Mouse (Mus musculus) bone marrow macrophage, adult 2 months (primary cell): ENCODE data around the gene Dnajb8. TPM values are rescaled to one million over a fixed set of nuclear protein-coding genes. Genes with fewer than 3 reads are reported as not detected.

Source experiments
- H3K27ac ChIP-seq: 2 replicates; pipeline ENCODE4 v1.5.1; 2012; ENCODE audit warnings: low read depth, low read length; ENCODE audit not compliant: insufficient read depth
- H3K4me1 ChIP-seq: 2 replicates; pipeline ENCODE4 v1.6.1; 2012; ENCODE audit warnings: low read length; ENCODE audit not compliant: control insufficient read depth, insufficient read depth
- H3K4me3 ChIP-seq: 2 replicates; pipeline ENCODE4 v1.5.1; 2012; ENCODE audit warnings: mild to moderate bottlenecking, low read length, moderate library complexity; ENCODE audit not compliant: insufficient read depth
- CTCF ChIP-seq: IDR thresholded peaks from 2 replicates; pipeline ENCODE4 v1.5.1; 2012; ENCODE audit warnings: low read depth, mild to moderate bottlenecking, low read length, moderate library complexity
- POLR2A ChIP-seq: IDR thresholded peaks from 2 replicates; pipeline ENCODE4 v1.6.1; 2012; ENCODE audit warnings: mild to moderate bottlenecking, low read depth, low read length, borderline replicate concordance
- polyA plus RNA-seq: library from polyadenylated mRNA; stranded (reverse); fragments of >200 nt; gene quantifications from 2 replicates; pipeline ENCODE4 v1.2.4, GENCODE M21; 2012; ENCODE audit not compliant: missing spikeins, insufficient read depth, insufficient read length

The Dnajb8 gene
- polyA plus RNA-seq, 1 experiment, result not detected

DNA sequence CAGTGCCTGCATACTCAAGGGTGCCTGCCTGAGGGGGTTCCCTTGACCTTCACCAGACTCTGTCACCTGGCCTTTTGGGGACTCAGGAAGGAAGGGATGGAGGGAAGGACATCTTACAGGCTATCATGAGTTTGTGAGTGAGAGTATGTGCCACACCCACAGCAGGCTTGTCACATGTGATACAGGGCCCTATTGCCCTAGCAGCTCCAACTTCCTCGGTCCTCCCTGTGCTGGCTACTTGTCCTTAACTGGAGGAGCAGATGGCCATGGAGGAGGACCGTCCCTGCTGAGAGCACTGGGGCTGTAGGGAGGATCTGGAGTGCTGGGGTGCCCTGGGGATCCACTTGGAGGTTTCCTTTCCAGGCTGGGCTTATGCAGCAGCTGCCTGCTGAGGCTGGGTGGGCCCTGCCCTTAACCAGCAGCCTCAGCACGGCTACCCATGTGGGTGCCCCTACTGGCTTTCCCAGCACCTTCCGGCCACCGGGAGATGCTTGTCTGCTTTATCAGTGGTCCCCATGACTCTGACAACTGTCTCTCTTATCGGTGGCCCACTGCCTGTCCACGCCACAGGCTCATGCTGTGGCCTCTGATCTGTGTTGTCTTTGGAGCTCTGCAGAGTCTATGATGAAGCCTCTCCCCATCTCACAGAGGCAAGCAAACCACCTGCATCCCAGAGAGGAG is 29.9 kb downstream of the Dnajb8 start:
- Histone ChIP-seq H3K27ac (no peak overlapping the region), H3K4me3 (no peak overlapping the region), H3K4me1 (no peaks in the 10 kb centered on the region)
- TF ChIP-seq CTCF, result no peak
- no peak for TF ChIP-seq POLR2A

GRCm38 (mm10) chr6:88254082-88254481 is 32.0 kb downstream of the Dnajb8 start:
- no peak for TF ChIP-seq POLR2A
- TF ChIP-seq CTCF, result no peak
- no peak overlapping the region for H3K27ac ChIP-seq
- H3K4me1 ChIP-seq, result no peaks in the 10 kb centered on the region
- no peak overlapping the region for H3K4me3 ChIP-seq

- Histone ChIP-seq H3K4me3 (no peak overlapping the region), H3K4me1 (no peaks in the 10 kb centered on the region), H3K27ac (no peak overlapping the region)
- TF ChIP-seq POLR2A (no peak), CTCF (no peak)
Observed at GRCm38 (mm10) chr6:88255435-88255834, 33.4 kb downstream of the Dnajb8 start.

DNA sequence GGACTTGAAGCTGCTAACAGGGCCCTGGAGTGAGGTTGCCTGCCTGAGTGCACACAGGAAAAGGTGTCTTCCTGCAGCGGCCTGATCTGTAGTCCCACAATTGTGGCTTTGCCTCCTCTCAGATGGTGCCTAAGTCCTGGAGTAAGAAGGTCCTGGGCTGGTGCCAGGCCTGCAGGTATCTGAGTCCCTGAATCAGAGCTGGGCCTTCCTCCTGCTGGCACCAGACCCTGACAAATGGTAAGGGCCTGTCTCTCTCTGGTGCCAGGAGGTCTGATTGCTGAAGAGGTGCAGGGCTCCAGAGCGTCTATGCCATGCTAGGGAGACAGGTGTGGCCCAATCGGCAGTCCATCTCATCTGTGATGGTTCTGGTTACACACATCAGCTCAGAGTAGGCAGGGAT is 37.6 kb downstream of the Dnajb8 start:
- TF ChIP-seq POLR2A, result no peak
- TF ChIP-seq CTCF, result no peak
- H3K4me3 ChIP-seq, result no peak overlapping the region
- H3K27ac ChIP-seq, result no peak overlapping the region
- no peaks in the 10 kb centered on the region for H3K4me1 ChIP-seq

- TF ChIP-seq CTCF, result no peak
- peaks cover 7% of the 10 kb centered on the region; the same call in 1 of the 2 replicates for H3K4me1 ChIP-seq
- no peak overlapping the region for H3K4me3 ChIP-seq
- H3K27ac ChIP-seq, result no peak overlapping the region
Observed at GRCm38 (mm10) chr6:88260645-88261044, 38.6 kb downstream of the Dnajb8 start.

DNA sequence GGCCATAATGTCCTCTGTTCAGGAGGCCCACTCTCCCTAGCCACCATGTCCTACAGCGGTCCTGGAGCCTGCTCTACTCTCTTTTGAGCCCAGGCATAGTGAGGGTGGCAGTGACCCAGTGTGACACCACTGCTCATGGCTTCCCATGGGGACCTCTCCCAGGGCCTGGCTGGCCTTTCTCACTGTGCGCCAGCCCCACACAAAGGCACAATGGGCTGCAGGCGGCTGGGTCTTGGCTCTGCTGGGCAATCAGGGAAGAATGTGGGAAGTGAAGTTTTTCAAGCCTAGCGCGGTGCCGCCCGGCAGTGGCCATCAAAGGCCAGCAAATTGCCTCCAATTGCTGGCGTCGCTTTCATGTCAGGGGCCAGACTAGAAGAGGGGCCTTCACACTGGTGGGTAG is 40.1 kb downstream of the Dnajb8 start:
- Histone ChIP-seq H3K4me1 (peaks cover 7% of the 10 kb centered on the region; the same call in 1 of the 2 replicates), H3K27ac (no peak overlapping the region), H3K4me3 (no peak overlapping the region)
- TF ChIP-seq POLR2A (no peak), CTCF (no peak)

GRCm38 (mm10) chr6:88265355-88265754 is 43.3 kb downstream of the Dnajb8 start:
- Histone ChIP-seq H3K27ac (no peak overlapping the region), H3K4me3 (no peak overlapping the region), H3K4me1 (peaks cover 15% of the 10 kb centered on the region)
- TF ChIP-seq CTCF (no peak), POLR2A (no peak)

GRCm38 (mm10) chr6:88266055-88266454 is 44.0 kb downstream of the Dnajb8 start:
- TF ChIP-seq CTCF, result no peak
- H3K4me1 ChIP-seq, result peaks cover 15% of the 10 kb centered on the region

DNA sequence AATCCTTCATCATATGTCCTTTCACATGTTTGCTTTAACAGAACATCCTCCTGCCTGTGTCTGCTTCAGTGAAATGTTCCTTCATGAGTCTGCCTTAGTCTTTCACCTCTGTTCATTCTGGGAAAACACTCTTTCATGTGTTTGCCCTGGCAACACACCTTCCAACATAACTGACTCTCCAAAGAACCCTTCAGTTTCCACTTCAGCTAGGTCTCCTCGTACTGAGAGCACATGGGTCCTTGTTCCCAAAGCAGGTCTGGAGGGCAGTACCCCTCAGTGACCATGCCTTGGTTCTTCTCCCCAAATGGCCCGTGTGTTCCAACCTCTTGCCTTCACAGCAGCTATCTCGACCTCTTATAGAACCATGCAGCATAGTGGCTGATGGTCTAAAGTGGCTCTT is 45.0 kb downstream of the Dnajb8 start:
- no peak for TF ChIP-seq POLR2A
- Histone ChIP-seq H3K4me3 (no peak overlapping the region), H3K4me1 (peaks cover 15% of the 10 kb centered on the region), H3K27ac (no peak overlapping the region)

More at GRCm38 (mm10) chr6:88266055-88266454, 44.0 kb downstream of the Dnajb8 start:
- H3K4me3 ChIP-seq, result no peak overlapping the region
- no peak overlapping the region for H3K27ac ChIP-seq

DNA sequence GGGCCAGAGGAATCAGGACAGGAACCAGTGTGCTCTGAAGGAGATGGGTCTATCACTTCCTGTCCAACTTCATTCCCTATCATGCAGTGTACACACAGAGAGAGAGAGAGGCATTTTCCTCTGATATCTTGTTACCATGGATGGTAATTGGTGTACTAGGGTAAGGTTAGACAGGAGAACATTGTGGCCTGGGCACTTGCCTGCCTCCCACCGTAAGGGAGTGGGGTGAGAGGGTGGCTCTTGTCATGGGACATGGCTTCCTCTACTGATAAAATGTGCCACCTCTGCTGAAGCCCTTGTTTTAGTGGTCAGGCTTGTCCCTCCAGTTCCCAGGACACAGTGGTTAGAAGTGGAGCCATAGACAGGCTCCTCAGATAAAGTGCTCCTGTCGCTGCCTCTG is 45.9 kb downstream of the Dnajb8 start:
- Histone ChIP-seq H3K4me1 (peaks cover 15% of the 10 kb centered on the region), H3K4me3 (no peak overlapping the region), H3K27ac (no peak overlapping the region)
- TF ChIP-seq POLR2A (no peak), CTCF (no peak)

GRCm38 (mm10) chr6:88274623-88275022 is 52.6 kb downstream of the Dnajb8 start:
- Histone ChIP-seq H3K4me1 (no peaks in the 10 kb centered on the region), H3K27ac (no peak overlapping the region), H3K4me3 (no peak overlapping the region)
- no peak for TF ChIP-seq POLR2A
- no peak for TF ChIP-seq CTCF
